Mouse (Mus musculus) intestine, embryonic 14.5 days (tissue): ENCODE measurements at regions not wholly inside any gene's neighbourhood (a gene's known extent, or its start where the extent isn't known, plus 50 kb on each side); places are given as distances from the start of the nearest gene placed in this dataset.

Source experiments
- ATAC-seq: fragments of 200-750 bp; cut with Nextera tagmentation; replicated peaks from 2 replicates; pipeline ENCODE4 v1.8.0; 2017; ENCODE audit warnings: low read depth, moderate number of reproducible peaks, moderate TSS enrichment, moderate library complexity; ENCODE audit not compliant: low FRiP score, low TSS enrichment
- DNase-seq: peaks from one replicate; pipeline ENCODE4 v3.0.0-alpha.2; 2018; ENCODE audit warnings: low spot score
- H3K27ac ChIP-seq: fragments of 300-500 bp; sonication (generic); 2 replicates; pipeline ENCODE4 v1.5.1; 2014; ENCODE audit warnings: low read depth, mild to moderate bottlenecking, control low read depth
- H3K27me3 ChIP-seq: fragments of 300-500 bp; sonication (generic); replicated peaks from 2 replicates; pipeline ENCODE4 v1.6.1; 2014; ENCODE audit warnings: low read length, control low read depth; ENCODE audit not compliant: control insufficient read depth, insufficient read depth
- H3K36me3 ChIP-seq: fragments of 300-500 bp; sonication (generic); 2 replicates; pipeline ENCODE4 v1.6.1; 2014; ENCODE audit warnings: low read length, control low read depth; ENCODE audit not compliant: control insufficient read depth, insufficient read depth
- H3K4me1 ChIP-seq: fragments of 300-500 bp; sonication (generic); replicated peaks from 2 replicates; pipeline ENCODE4 v1.6.1; 2014; ENCODE audit warnings: low read length, control low read depth, mixed read lengths; ENCODE audit not compliant: control insufficient read depth, insufficient read depth
- H3K4me2 ChIP-seq: fragments of 300-500 bp; sonication (generic); 2 replicates; pipeline ENCODE4 v1.6.1; 2014; ENCODE audit warnings: low read length
- H3K4me3 ChIP-seq: fragments of 300-500 bp; sonication (generic); 2 replicates; pipeline ENCODE4 v1.5.1; 2014; ENCODE audit warnings: low read depth, low read length, control low read depth, mixed read lengths
- H3K9ac ChIP-seq: fragments of 300-500 bp; sonication (generic); 2 replicates; pipeline ENCODE4 v1.6.1; 2014; ENCODE audit warnings: mild to moderate bottlenecking, low read length
- H3K9me3 ChIP-seq: fragments of 300-500 bp; sonication (generic); 2 replicates; pipeline ENCODE4 v1.6.1; 2016; ENCODE audit warnings: low read length, control low read depth; ENCODE audit not compliant: control insufficient read depth
- WGBS: fragments of 180-500 bp; shearing (Covaris S2); extraction: QIAGEN DNeasy Blood & Tissue Kit; methylation state at CpG from one replicate; pipeline ENCODE4 v1.1.7; 2014; 5-methylcytosine and 5-hydroxymethylcytosine counted together

- Histone ChIP-seq H3K27me3 (no peaks in the 10 kb centered on the region), H3K4me1 (no peaks in the 10 kb centered on the region), H3K9me3 (no peaks in the 10 kb centered on the region), H3K9ac (no peak overlapping the region), H3K4me3 (no peak overlapping the region), H3K36me3 (no peaks in the 10 kb centered on the region), H3K4me2 (no peak overlapping the region), H3K27ac (no peak overlapping the region)
- ATAC-seq: no peak
- WGBS: 78% methylated on average over 6 of the region's 6 CpGs
- DNase-seq: no peak
Measured at GRCm38 (mm10) chr7:129936731-129937130, 345.1 kb downstream of the Wdr11 start.

- ATAC-seq (peak; percentile 85), DNase-seq (peak; percentile 58)
- Histone ChIP-seq H3K27me3 (no peaks in the 10 kb centered on the region), H3K9ac (no peak overlapping the region), H3K4me1 (no peaks in the 10 kb centered on the region), H3K4me2 (no peak overlapping the region), H3K9me3 (no peaks in the 10 kb centered on the region), H3K36me3 (no peaks in the 10 kb centered on the region), H3K27ac (no peak overlapping the region), H3K4me3 (no peak overlapping the region)
- WGBS: 73% methylated on average over 6 of the region's 6 CpGs
Measured at GRCm38 (mm10) chr7:129937715-129938114, 346.1 kb downstream of the Wdr11 start.

- H3K9me3 ChIP-seq: no peaks in the 10 kb centered on the region
- H3K9ac ChIP-seq: no peak overlapping the region
- H3K4me2 ChIP-seq: no peak overlapping the region
- DNase-seq: no peak
- no peaks in the 10 kb centered on the region for H3K27me3 ChIP-seq
- 59% methylated on average over 10 of the region's 10 CpGs for WGBS
- H3K4me3 ChIP-seq: no peak overlapping the region
- H3K4me1 ChIP-seq: no peaks in the 10 kb centered on the region
- ATAC-seq: peak; percentile 41; the same call in 1 of the 2 replicates
- no peaks in the 10 kb centered on the region for H3K36me3 ChIP-seq
- no peak overlapping the region for H3K27ac ChIP-seq
Measured at GRCm38 (mm10) chr7:129938141-129938540, 346.5 kb downstream of the Wdr11 start.

GRCm38 (mm10) chr7:129939266-129939665, 347.6 kb downstream of the Wdr11 start:
- no peaks in the 10 kb centered on the region for H3K9me3 ChIP-seq
- ATAC-seq (no peak), DNase-seq (no peak)
- H3K36me3 ChIP-seq: no peaks in the 10 kb centered on the region
- no peak overlapping the region for H3K4me3 ChIP-seq
- no peak overlapping the region for H3K27ac ChIP-seq
- H3K27me3 ChIP-seq: no peaks in the 10 kb centered on the region
- no peak overlapping the region for H3K4me2 ChIP-seq
- H3K4me1 ChIP-seq: no peaks in the 10 kb centered on the region
- WGBS: 91% methylated on average over 5 of the region's 5 CpGs
- H3K9ac ChIP-seq: no peak overlapping the region

- H3K9ac ChIP-seq: no peak overlapping the region
- ATAC-seq (no peak), DNase-seq (no peak)
- H3K27me3 ChIP-seq: no peaks in the 10 kb centered on the region
- H3K27ac ChIP-seq: no peak overlapping the region
- H3K36me3 ChIP-seq: no peaks in the 10 kb centered on the region
- WGBS: 34% methylated on average over 9 of the region's 9 CpGs
- no peak overlapping the region for H3K4me2 ChIP-seq
- H3K4me1 ChIP-seq: no peaks in the 10 kb centered on the region
- no peak overlapping the region for H3K4me3 ChIP-seq
- no peaks in the 10 kb centered on the region for H3K9me3 ChIP-seq
Measured at GRCm38 (mm10) chr7:129941311-129942029, 349.8 kb downstream of the Wdr11 start.

- ATAC-seq (no peak), DNase-seq (no peak)
- Histone ChIP-seq H3K9me3 (no peaks in the 10 kb centered on the region), H3K4me3 (no peak overlapping the region), H3K9ac (no peak overlapping the region), H3K4me2 (no peak overlapping the region), H3K36me3 (no peaks in the 10 kb centered on the region), H3K4me1 (no peaks in the 10 kb centered on the region), H3K27ac (no peak overlapping the region), H3K27me3 (no peaks in the 10 kb centered on the region)
- 70% methylated on average over 8 of the region's 8 CpGs for WGBS
Measured at GRCm38 (mm10) chr7:129948613-129949110, 357.0 kb downstream of the Wdr11 start.

GRCm38 (mm10) chr7:129950456-129950855, 358.8 kb downstream of the Wdr11 start:
- WGBS: 100% methylated on average over 1 of the region's 1 CpGs
- Histone ChIP-seq H3K4me3 (no peak overlapping the region), H3K27me3 (no peaks in the 10 kb centered on the region), H3K36me3 (no peaks in the 10 kb centered on the region), H3K9ac (no peak overlapping the region), H3K9me3 (no peaks in the 10 kb centered on the region), H3K4me2 (no peak overlapping the region), H3K27ac (no peak overlapping the region), H3K4me1 (no peaks in the 10 kb centered on the region)
- no peak for ATAC-seq
- no peak for DNase-seq

GRCm38 (mm10) chr7:129958379-129958778, 366.7 kb downstream of the Wdr11 start:
- DNase-seq (no peak), ATAC-seq (no peak)
- Histone ChIP-seq H3K4me1 (peaks cover 10% of the 10 kb centered on the region), H3K27ac (no peak overlapping the region), H3K4me2 (no peak overlapping the region), H3K36me3 (no peaks in the 10 kb centered on the region), H3K9ac (no peak overlapping the region), H3K27me3 (no peaks in the 10 kb centered on the region), H3K4me3 (no peak overlapping the region), H3K9me3 (no peaks in the 10 kb centered on the region)
- WGBS: 53% methylated on average over 3 of the region's 3 CpGs

- no peak for DNase-seq
- no peak overlapping the region for H3K4me3 ChIP-seq
- WGBS: 36% methylated on average over 12 of the region's 12 CpGs
Measured at GRCm38 (mm10) chr7:129962575-129962974, 370.9 kb downstream of the Wdr11 start.

More at GRCm38 (mm10) chr7:129962575-129962974, 370.9 kb downstream of the Wdr11 start:
- Histone ChIP-seq H3K4me2 (0 out of 2 replicates have a peak overlapping the region, but pooled peaks have one; percentile 3), H3K36me3 (no peaks in the 10 kb centered on the region), H3K27ac (peak overlapping the region; percentile 12; the same call in 1 of the 2 replicates), H3K4me1 (peaks cover 24% of the 10 kb centered on the region), H3K9me3 (no peaks in the 10 kb centered on the region), H3K9ac (no peak overlapping the region), H3K27me3 (no peaks in the 10 kb centered on the region)
- ATAC-seq: no peak
